Mouse (Mus musculus) heart, postnatal 0 days (tissue): ENCODE data around the gene Stard3nl.

Source experiments
- CTCF ChIP-seq: IDR thresholded peaks from 2 replicates; pipeline ENCODE4 v1.5.1; 2016; ENCODE audit warnings: antibody characterized with exemption, control low read depth, low read depth
- EP300 ChIP-seq: IDR thresholded peaks from 2 replicates; pipeline ENCODE4 v1.6.1; 2016; ENCODE audit warnings: antibody characterized with exemption, low read depth

DNA sequence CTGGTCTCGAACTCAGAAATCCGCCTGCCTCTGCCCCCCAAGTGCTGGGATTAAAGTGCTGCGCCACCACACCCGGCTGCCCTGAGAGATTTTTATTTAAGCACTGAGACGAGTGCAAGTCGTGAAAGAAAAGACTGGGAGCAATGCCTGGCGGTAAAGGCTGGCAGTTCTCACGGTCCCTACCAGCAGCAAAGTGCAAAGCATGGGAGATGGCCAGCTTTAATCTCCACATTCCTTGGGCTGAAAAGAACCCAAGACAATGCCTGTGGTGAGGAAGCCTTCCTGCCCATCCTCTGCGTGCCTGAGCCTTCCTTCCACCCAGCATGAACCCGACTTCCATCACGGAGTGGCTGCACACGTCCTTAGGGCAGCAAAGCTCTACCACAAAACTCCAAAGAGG is 5.7 kb downstream of the Stard3nl start:
- TF ChIP-seq EP300 (no peak), CTCF (no peak)
